Mouse (Mus musculus) embryonic facial prominence, embryonic 11.5 days (tissue): ENCODE results near the gene Slc25a16. TPM values are rescaled to one million over a fixed set of nuclear protein-coding genes. Genes with fewer than 3 reads are reported as not detected.
A peak's percentile ranks its signal among the peaks of the same experiment; 100 is the strongest.
"Not testable (repeated sequence)": the region's sequence is repeated elsewhere in the genome, so short reads cannot be mapped to it uniquely, and the experiment has no call there.

Experiments used
- ATAC-seq: fragments of 200-750 bp; cut with Nextera tagmentation; replicated peaks from 2 replicates; pipeline ENCODE4 v1.8.0; 2017; ENCODE audit warnings: low read depth; ENCODE audit not compliant: insufficient number of reproducible peaks, low FRiP score, low TSS enrichment
- DNase-seq: peaks from one replicate; pipeline ENCODE4 v3.0.0-alpha.2; 2015; ENCODE audit warnings: low spot score
- H3K27ac ChIP-seq: fragments of 300-500 bp; sonication (generic); replicated peaks from 2 replicates; pipeline ENCODE4 v1.5.1; 2014; ENCODE audit warnings: mild to moderate bottlenecking, low read depth, low read length, control low read depth
- H3K27me3 ChIP-seq: fragments of 300-500 bp; sonication (generic); 2 replicates; pipeline ENCODE4 v1.6.1; 2014; ENCODE audit warnings: mild to moderate bottlenecking, low read length, moderate library complexity, mixed read lengths; ENCODE audit not compliant: control insufficient read depth, insufficient read depth
- H3K36me3 ChIP-seq: fragments of 300-500 bp; sonication (generic); replicated peaks from 2 replicates; pipeline ENCODE4 v1.6.1; 2014; ENCODE audit warnings: low read depth, mild to moderate bottlenecking, low read length, moderate library complexity, mixed read lengths; ENCODE audit not compliant: control insufficient read depth, insufficient read depth
- H3K4me1 ChIP-seq: fragments of 300-500 bp; sonication (generic); 2 replicates; pipeline ENCODE4 v1.6.1; 2014; ENCODE audit warnings: low read length, mixed read lengths; ENCODE audit not compliant: control insufficient read depth, insufficient read depth
- H3K4me2 ChIP-seq: fragments of 300-500 bp; sonication (generic); 2 replicates; pipeline ENCODE4 v1.6.1; 2014; ENCODE audit warnings: low read depth, mild to moderate bottlenecking, control low read depth, low read length, moderate library complexity
- H3K4me3 ChIP-seq: fragments of 300-500 bp; sonication (generic); 2 replicates; pipeline ENCODE4 v1.5.1; 2014; ENCODE audit warnings: low read depth, low read length, control low read depth
- H3K9ac ChIP-seq: fragments of 300-500 bp; sonication (generic); replicated peaks from 2 replicates; pipeline ENCODE4 v1.6.1; 2014; ENCODE audit warnings: mild to moderate bottlenecking, control low read depth, low read length
- H3K9me3 ChIP-seq: fragments of 300-500 bp; sonication (generic); replicated peaks from 2 replicates; pipeline ENCODE4 v1.6.1; 2016; ENCODE audit warnings: mild to moderate bottlenecking, low read length, inconsistent platforms, mixed read lengths; ENCODE audit not compliant: control insufficient read depth
- WGBS: fragments of 180-500 bp; shearing (Covaris S2); extraction: QIAGEN DNeasy Blood & Tissue Kit; methylation state at CpG from one replicate; pipeline ENCODE4 v1.1.7; 2014; 5-methylcytosine and 5-hydroxymethylcytosine counted together
- polyA plus RNA-seq: library from polyadenylated mRNA; unstranded; fragments of >200 nt; fragmentation: Nextera tagmentation; extraction: Ambion mirVana; gene quantifications from 2 replicates; pipeline ENCODE4 v1.2.1, GENCODE M21; 2014

The Slc25a16 gene
- polyA plus RNA-seq, 1 experiment from 2014 or later = 10.7 TPM

GRCm38 (mm10) chr10:62908896-62909295 lies 11.5 kb upstream of the Slc25a16 start, which contains the start of gene Tet1:
Tet1 (minus strand) TSS chr10:62908996.
- H3K27ac ChIP-seq, H3K27me3 ChIP-seq, H3K9ac ChIP-seq, H3K4me1 ChIP-seq, H3K4me2 ChIP-seq, H3K36me3 ChIP-seq, ATAC-seq, DNase-seq, H3K4me3 ChIP-seq, H3K9me3 ChIP-seq: not testable (repeated sequence)
- no CpG with 5 or more reads among the region's 1 CpGs for WGBS

GRCm38 (mm10) chr10:62911120-62911519 lies 9.3 kb upstream of the Slc25a16 start:
- Histone ChIP-seq H3K27me3 (no peaks in the 10 kb centered on the region), H3K36me3 (no peaks in the 10 kb centered on the region), H3K27ac (no peak overlapping the region), H3K9me3 (no peaks in the 10 kb centered on the region), H3K4me3 (no peak overlapping the region), H3K9ac (no peak overlapping the region), H3K4me2 (no peak overlapping the region), H3K4me1 (no peaks in the 10 kb centered on the region)
- DNase-seq = no peak
- WGBS = 98% methylated on average over 2 of the region's 2 CpGs
- no peak for ATAC-seq

GRCm38 (mm10) chr10:62918985-62919384 lies 1.4 kb upstream of the Slc25a16 start:
- no peak overlapping the region for H3K9ac ChIP-seq
- ATAC-seq = no peak

DNA sequence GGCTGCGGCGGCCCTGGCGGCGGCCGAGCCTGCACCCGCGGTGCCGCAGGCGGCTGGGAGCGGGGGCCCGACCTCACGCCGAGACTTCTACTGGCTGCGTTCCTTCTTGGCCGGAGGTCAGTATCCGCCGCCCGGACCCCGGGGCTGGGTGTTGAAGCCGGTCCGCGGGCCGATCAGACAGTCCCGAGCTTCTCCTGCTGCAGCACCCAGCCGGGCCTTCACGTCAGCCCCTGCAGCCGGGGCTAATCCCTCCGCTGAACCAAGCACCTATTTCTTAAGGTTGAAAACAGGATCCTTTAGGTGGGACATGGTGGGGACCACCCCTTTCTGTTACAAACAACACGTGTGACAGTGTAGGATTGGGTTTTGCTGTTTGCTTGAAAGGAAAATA lies 328 bp downstream of the Slc25a16 start:
- WGBS = under 1% methylated on average over 29 of the region's 29 CpGs
- Histone ChIP-seq H3K36me3 (no peaks in the 10 kb centered on the region), H3K27me3 (no peaks in the 10 kb centered on the region), H3K27ac (0 out of 2 replicates have a peak overlapping the region, but pooled peaks have one; percentile 41), H3K4me3 (peak overlapping the region; percentile 97), H3K4me1 (no peaks in the 10 kb centered on the region), H3K9me3 (no peaks in the 10 kb centered on the region), H3K4me2 (peak overlapping the region; percentile 80), H3K9ac (peak overlapping the region; percentile 86)
- ATAC-seq (peak; percentile 50), DNase-seq (no peak)

More at GRCm38 (mm10) chr10:62918985-62919384, 1.4 kb upstream of the Slc25a16 start:
- Histone ChIP-seq H3K4me1 (no peaks in the 10 kb centered on the region), H3K9me3 (no peaks in the 10 kb centered on the region), H3K36me3 (no peaks in the 10 kb centered on the region), H3K27me3 (no peaks in the 10 kb centered on the region), H3K4me3 (no peak overlapping the region), H3K27ac (no peak overlapping the region), H3K4me2 (no peak overlapping the region)
- no peak for DNase-seq
- 77% methylated on average over 3 of the region's 3 CpGs for WGBS

- H3K36me3 ChIP-seq = no peaks in the 10 kb centered on the region; the same call in 1 of the 2 replicates
- WGBS = 92% methylated on average over 4 of the region's 4 CpGs
- H3K9me3 ChIP-seq = no peaks in the 10 kb centered on the region
- DNase-seq (no peak), ATAC-seq (no peak)
- no peak overlapping the region for H3K27ac ChIP-seq
- no peaks in the 10 kb centered on the region for H3K27me3 ChIP-seq
- no peaks in the 10 kb centered on the region for H3K4me1 ChIP-seq
- H3K9ac ChIP-seq = no peak overlapping the region
- H3K4me3 ChIP-seq = no peak overlapping the region
- H3K4me2 ChIP-seq = no peak overlapping the region
Measured at GRCm38 (mm10) chr10:62924096-62924635, 3.7 kb downstream of the Slc25a16 start.

- Histone ChIP-seq H3K27me3 (no peaks in the 10 kb centered on the region), H3K4me1 (no peaks in the 10 kb centered on the region), H3K9me3 (no peaks in the 10 kb centered on the region), H3K36me3 (no peaks in the 10 kb centered on the region; the same call in 1 of the 2 replicates), H3K27ac (no peak overlapping the region), H3K9ac (no peak overlapping the region), H3K4me2 (no peak overlapping the region), H3K4me3 (no peak overlapping the region)
- DNase-seq (no peak), ATAC-seq (no peak)
- WGBS = 85% methylated on average over 1 of the region's 1 CpGs
Measured at GRCm38 (mm10) chr10:62932381-62932780, 11.9 kb downstream of the Slc25a16 start.

DNA sequence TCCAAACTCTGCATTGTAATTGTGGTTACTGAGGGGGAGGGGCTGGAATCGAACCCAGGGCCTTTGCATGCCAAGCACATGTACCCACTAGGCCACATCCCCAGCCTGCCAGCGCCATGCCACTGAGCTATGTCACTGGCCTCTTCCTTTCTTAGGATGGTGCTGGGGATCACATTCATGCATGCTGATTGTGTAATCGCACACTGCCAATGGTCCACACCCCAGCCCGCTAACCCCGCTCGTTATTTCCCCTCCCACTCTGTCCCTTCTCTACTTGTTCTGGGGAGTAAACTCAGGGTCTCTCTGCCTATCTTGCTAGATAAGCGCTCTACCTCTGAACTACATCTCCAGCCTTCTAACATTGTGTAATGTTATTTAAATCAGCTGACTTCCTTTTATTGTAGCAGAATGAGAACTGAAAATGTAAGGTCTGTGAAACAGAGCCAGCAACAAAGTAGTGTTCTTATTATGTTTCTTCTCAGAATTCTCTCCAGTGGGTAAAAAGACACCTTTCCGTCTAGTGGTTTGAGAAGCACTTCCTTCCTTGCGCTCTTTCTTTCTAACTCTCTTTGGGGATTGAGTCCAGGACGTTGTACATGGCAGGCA lies 24.6 kb downstream of the Slc25a16 start:
- no peak overlapping the region for H3K4me2 ChIP-seq
- H3K9ac ChIP-seq = no peak overlapping the region
- no peak for ATAC-seq
- no peak overlapping the region for H3K4me3 ChIP-seq
- H3K27ac ChIP-seq = no peak overlapping the region
- 85% methylated on average over 10 of the region's 10 CpGs for WGBS
- H3K36me3 ChIP-seq = no peaks in the 10 kb centered on the region; the same call in 1 of the 2 replicates
- H3K4me1 ChIP-seq = no peaks in the 10 kb centered on the region
- no peaks in the 10 kb centered on the region for H3K27me3 ChIP-seq
- DNase-seq = no peak
- H3K9me3 ChIP-seq = no peaks in the 10 kb centered on the region

GRCm38 (mm10) chr10:62946738-62947471 lies 26.5 kb downstream of the Slc25a16 start, which contains the start of gene Dna2:
Dna2 (plus strand) TSS chr10:62947026.
- Histone ChIP-seq H3K9me3 (no peaks in the 10 kb centered on the region), H3K27ac (peak within 1 kb of the TSS; percentile 49), H3K4me3 (peak within 1 kb of the TSS; percentile 69), H3K36me3 (no peaks in the 10 kb centered on the region; the same call in 1 of the 2 replicates), H3K4me2 (peak within 1 kb of the TSS; percentile 68), H3K4me1 (no peaks in the 10 kb centered on the region), H3K9ac (peak within 1 kb of the TSS; percentile 89), H3K27me3 (no peaks in the 10 kb centered on the region)
- DNase-seq = peak; percentile 91
- peak; percentile 89 for ATAC-seq
- under 1% methylated on average over 62 of the region's 68 CpGs for WGBS
